ENCODE assay signal across 23 mouse cellular contexts in genomic region chr7:57357871-57358540, GRCm38 (mm10). TPM values are rescaled to one million over a fixed set of nuclear protein-coding genes. Genes with fewer than 3 reads are reported as not detected.
DNase-seq lines count a peak whose midpoint lies in the region; ATAC-seq and TF ChIP-seq lines count a peak whose summit lies in the region.
"Had no signal": no experiment of that assay in that cellular context is flagged by ENCODE, and none has a peak within 500 bp of the region (broad histone marks: within the 10 kb centered on the region; RNA-seq: fewer than 3 reads in every experiment).

No protein-coding gene starts in this region.

- H3K36me3 ChIP-seq in liver, adult 2 months (ENCODE audit: control insufficient read depth, insufficient read depth, low read length) = no peaks in the 10 kb centered on the region
- H3K36me3 ChIP-seq in liver, embryonic 12.5 days = no peaks in the 10 kb centered on the region
- no peaks in the 10 kb centered on the region for H3K36me3 ChIP-seq in midbrain, embryonic 16.5 days (ENCODE audit: control insufficient read depth, insufficient read depth, low read length)
- H3K36me3 ChIP-seq: embryonic facial prominence, embryonic 15.5 days; heart, embryonic 12.5 days; midbrain, embryonic 12.5 days had no signal

- no peak overlapping the region for H3K27ac ChIP-seq in liver, adult 2 months (replicated peaks; ENCODE audit: insufficient read depth, low read depth, low read length)
- no peak overlapping the region for H3K27ac ChIP-seq in liver, embryonic 12.5 days
- H3K27ac ChIP-seq in midbrain, embryonic 16.5 days (ENCODE audit: low read length) = no peak overlapping the region
- H3K27ac ChIP-seq: embryonic facial prominence, embryonic 15.5 days; hindbrain, embryonic 14.5 days; midbrain, embryonic 12.5 days had no signal

- H3K9ac ChIP-seq in liver, adult 2 months (ENCODE audit: low read depth, low read length) = no peak overlapping the region
- no peak overlapping the region for H3K9ac ChIP-seq in liver, embryonic 12.5 days
- no peak overlapping the region for H3K9ac ChIP-seq in midbrain, embryonic 16.5 days (ENCODE audit: low read depth, low read length)
- H3K9ac ChIP-seq: embryonic facial prominence, embryonic 15.5 days; heart, embryonic 12.5 days; hindbrain, embryonic 14.5 days; midbrain, embryonic 12.5 days had no signal

- H3K4me1 ChIP-seq in liver, adult 2 months (ENCODE audit: control insufficient read depth, insufficient read depth, low read length) = no peaks in the 10 kb centered on the region
- H3K4me1 ChIP-seq in liver, embryonic 12.5 days = no peaks in the 10 kb centered on the region
- no peaks in the 10 kb centered on the region for H3K4me1 ChIP-seq in midbrain, embryonic 16.5 days (ENCODE audit: control insufficient read depth, insufficient read depth, low read length)
- H3K4me1 ChIP-seq: embryonic facial prominence, embryonic 15.5 days; midbrain, embryonic 12.5 days had no signal

- WGBS in liver, adult 2 months = 60% methylated on average over 6 of the region's 6 CpGs
- 61% methylated on average over 6 of the region's 6 CpGs for WGBS in liver, embryonic 12.5 days (ENCODE audit: insufficient replicate concordance)
- 37% methylated on average over 6 of the region's 6 CpGs for WGBS in midbrain, embryonic 16.5 days

- H3K4me3 ChIP-seq in liver, adult 2 months (ENCODE audit: insufficient read depth, low read depth, low read length) = no peak overlapping the region
- H3K4me3 ChIP-seq in liver, embryonic 12.5 days = no peak overlapping the region
- no peak overlapping the region for H3K4me3 ChIP-seq in midbrain, embryonic 16.5 days (ENCODE audit: low read depth, low read length)
- H3K4me3 ChIP-seq: embryonic facial prominence, embryonic 15.5 days; heart, embryonic 12.5 days; midbrain, embryonic 12.5 days; myocyte had no signal

- H3K27me3 ChIP-seq in liver, adult 2 months (ENCODE audit: control insufficient read depth, insufficient read depth, low read length) = no peaks in the 10 kb centered on the region
- H3K27me3 ChIP-seq in liver, embryonic 12.5 days (replicated peaks) = no peaks in the 10 kb centered on the region
- no peaks in the 10 kb centered on the region for H3K27me3 ChIP-seq in midbrain, embryonic 16.5 days (ENCODE audit: control insufficient read depth, insufficient read depth, low read depth, low read length)
- H3K27me3 ChIP-seq: embryonic facial prominence, embryonic 15.5 days; heart, embryonic 12.5 days; midbrain, embryonic 12.5 days had no signal

- no peaks in the 10 kb centered on the region for H3K79me2 ChIP-seq in liver, adult 2 months (ENCODE audit: control insufficient read depth, insufficient read depth, low read length)

- no peaks in the 10 kb centered on the region for H3K9me3 ChIP-seq in liver, embryonic 12.5 days (replicated peaks)
- H3K9me3 ChIP-seq in midbrain, embryonic 16.5 days (replicated peaks; ENCODE audit: control insufficient read depth, low read length, poor library complexity, severe bottlenecking) = no peaks in the 10 kb centered on the region
- H3K9me3 ChIP-seq: embryonic facial prominence, embryonic 15.5 days; heart, embryonic 12.5 days; midbrain, embryonic 12.5 days had no signal

- TF ChIP-seq CTCF in liver, adult 2 months (IDR thresholded peaks at IDR 0.05; ENCODE audit: low read depth, low read length) = no peak

- no peak overlapping the region for H3K4me2 ChIP-seq in liver, embryonic 12.5 days
- H3K4me2 ChIP-seq in midbrain, embryonic 16.5 days (ENCODE audit: low read length) = no peak overlapping the region
- H3K4me2 ChIP-seq: embryonic facial prominence, embryonic 15.5 days; heart, embryonic 12.5 days; hindbrain, embryonic 14.5 days; midbrain, embryonic 12.5 days had no signal

- TF ChIP-seq POLR2A in liver, adult 2 months (IDR thresholded peaks at IDR 0.05; ENCODE audit: extremely low read depth, insufficient read depth, low read length) = no peak

- ATAC-seq in liver, embryonic 12.5 days = no peak
- ATAC-seq in midbrain, embryonic 16.5 days = no peak
- ATAC-seq: lung, postnatal 0 days had no signal

- DNase-seq in embryo, embryonic 10.5 days (ENCODE audit: low spot score) = peak; percentile 17
- no peak for DNase-seq in embryo, embryonic 11 days
- peak; percentile 56 for DNase-seq in liver, adult 2 months (ENCODE audit: extremely low read depth, low read depth, low spot score)
- DNase-seq in adrenal gland, postnatal 14 days = peak; percentile 55
- DNase-seq in mesoderm, embryonic 11.5 days (ENCODE audit: low read depth, low spot score) = peak; percentile 1
- no peak for DNase-seq in ovary, postnatal 10 days (ENCODE audit: low spot score)
- DNase-seq: cerebellum, adult 9-10 months; heart, postnatal 14 days; layer of hippocampus, postnatal 36 days; right cerebral cortex, postnatal 25 days; thymus, adult 18-20 months had no signal

RNA-seq across cellular contexts. Expression of gene Gabrg3, which starts 29.0 kb away (rescaled TPM):
- under 0.01 TPM in 1 of 2 replicates, not detected in the other for total RNA-seq in liver, adult 2 months (2014; rRNA removed)
- not detected in 2 replicates for polyA plus RNA-seq in liver, adult 2 months (2012; rRNA removed)
- polyA plus RNA-seq in liver, embryonic 12.5 days (2016; fragmentation: Nextera tagmentation; extraction: Ambion mirVana) = 0.13 and 0.26 TPM in 2 replicates
- total RNA-seq in adrenal gland, postnatal 14 days (2021) = 1.8 and 2.2 TPM in 2 replicates
- polyA plus RNA-seq in midbrain, embryonic 16.5 days (2015; fragmentation: Nextera tagmentation; extraction: Ambion mirVana) = 8.3 and 8.6 TPM in 2 replicates
- total RNA-seq: gastrocnemius, adult 18-20 months; granulocyte monocyte progenitor cell, adult 5-6 weeks; MEL had no signal
- polyA plus RNA-seq: myocyte; spleen, adult 2 months had no signal

Comparison
In these comparisons a context has a peak if more than half of its experiments do, and no peak if none do; other contexts are left out.
1. DNase-seq: peak in embryo, embryonic 10.5 days (single experiment), liver, adult 2 months (single experiment), adrenal gland, postnatal 14 days (single experiment) and mesoderm, embryonic 11.5 days (single experiment); none in embryo, embryonic 11 days (single experiment) and ovary, postnatal 10 days (single experiment).